Mouse (Mus musculus): ENCODE measurements at regions not wholly inside any gene's neighbourhood (a gene's known extent, or its start where the extent isn't known, plus 50 kb on each side); places are given as distances from the start of the nearest gene placed in this dataset.

GRCm38 (mm10) chr17:84898407-84898806 is 58.1 kb upstream of the Ppm1b start:
- TF ChIP-seq POLR2A (IDR thresholded peaks at IDR 0.05; ENCODE audit: extremely low read depth, insufficient read depth, low read length) (no peak), CTCF (IDR thresholded peaks at IDR 0.05; ENCODE audit: extremely low read depth, insufficient read depth, low read length) (no peak)
